Mouse (Mus musculus) embryonic fibroblast, embryonic 13.5 days (primary cell): ENCODE results near the gene Tmem74b. TPM values are rescaled to one million over a fixed set of nuclear protein-coding genes. Genes with fewer than 3 reads are reported as not detected.

Experiments used
- H3K27ac ChIP-seq: 2 replicates; pipeline ENCODE4 v1.5.1; 2012; ENCODE audit warnings: low read length, control low read depth, inconsistent platforms; ENCODE audit not compliant: insufficient read depth
- H3K4me1 ChIP-seq: 2 replicates; pipeline ENCODE4 v1.6.1; 2011; ENCODE audit warnings: low read length; ENCODE audit not compliant: control insufficient read depth, insufficient read depth
- H3K4me3 ChIP-seq: 2 replicates; pipeline ENCODE4 v1.5.1; 2011; ENCODE audit warnings: mild to moderate bottlenecking, control low read depth, low read length; ENCODE audit not compliant: insufficient read depth
- CTCF ChIP-seq: IDR thresholded peaks from 2 replicates; pipeline ENCODE4 v1.5.1; 2011; ENCODE audit warnings: mild to moderate bottlenecking, control low read depth, low read length, moderate library complexity, borderline replicate concordance; ENCODE audit not compliant: insufficient read depth
- POLR2A ChIP-seq: IDR thresholded peaks from 2 replicates; pipeline ENCODE4 v1.6.1; 2011; ENCODE audit warnings: low read depth, mild to moderate bottlenecking, control low read depth, low read length, moderate library complexity
- polyA plus RNA-seq: library from polyadenylated mRNA; stranded (reverse); fragments of >200 nt; gene quantifications from 2 replicates; pipeline ENCODE4 v1.2.4, GENCODE M21; 2011; ENCODE audit warnings: low read depth; ENCODE audit not compliant: missing spikeins, insufficient read length

Tmem74b gene
- polyA plus RNA-seq, 1 experiment = not detected

DNA sequence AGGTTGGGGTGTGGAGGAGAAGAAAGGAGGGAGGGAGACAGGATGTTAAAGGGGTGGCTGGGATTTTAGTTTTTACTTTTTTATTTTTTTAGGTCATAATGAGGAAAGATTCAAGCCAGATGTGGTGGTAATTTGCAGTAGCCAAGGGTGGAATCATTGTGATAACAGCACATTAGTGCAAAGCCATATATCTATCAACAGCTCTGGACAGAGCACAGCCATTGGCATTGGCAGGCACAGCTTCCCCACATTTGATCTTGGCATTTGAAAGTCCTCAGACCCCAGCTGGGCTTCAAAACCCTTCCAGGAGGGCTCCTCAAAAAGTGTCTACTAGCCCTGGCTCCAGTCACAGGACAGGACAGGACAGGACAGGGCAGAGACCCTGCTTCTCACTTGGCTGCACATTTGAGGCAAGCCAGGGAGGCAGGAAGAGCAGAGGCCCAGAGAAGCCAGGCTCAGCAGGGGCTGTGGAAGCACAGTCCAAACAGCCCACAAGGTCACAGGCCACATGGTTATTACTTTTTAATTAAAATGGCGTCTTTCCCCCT lies 57.1 kb downstream of the Tmem74b start:
- no peak overlapping the region for H3K27ac ChIP-seq
- no peak overlapping the region for H3K4me3 ChIP-seq
- TF ChIP-seq POLR2A = no peak
- TF ChIP-seq CTCF = no peak
- no peaks in the 10 kb centered on the region for H3K4me1 ChIP-seq

Other genes with a start within 250 kb of the Tmem74b start
- gene 4921509C19Rik, start 225.9 kb upstream of the Tmem74b start, polyA plus RNA-seq = not detected in 2 replicates
- 113 TPM in 2 replicates for gene Nsfl1c, start 207.8 kb upstream of the Tmem74b start, polyA plus RNA-seq
- 543 and 620 TPM in 2 replicates for gene Fkbp1a, start 159.5 kb upstream of the Tmem74b start, polyA plus RNA-seq
- gene Sdcbp2, start 129.4 kb upstream of the Tmem74b start, polyA plus RNA-seq = 0.86 and 0.94 TPM in 2 replicates
- 0.44 and 1.5 TPM in 2 replicates for gene Snph, start 69.4 kb upstream of the Tmem74b start, polyA plus RNA-seq
- gene Rad21l, start 33.5 kb upstream of the Tmem74b start, polyA plus RNA-seq = not detected in 2 replicates
- gene Psmf1, start 42.2 kb downstream of the Tmem74b start, polyA plus RNA-seq = 28.7 and 32.7 TPM in 2 replicates
- gene Rspo4, start 140.9 kb downstream of the Tmem74b start, polyA plus RNA-seq = not detected in 2 replicates
- 2.1 and 4.8 TPM in 2 replicates for gene Angpt4, start 209.2 kb downstream of the Tmem74b start, polyA plus RNA-seq